Mouse (Mus musculus) intestine, embryonic 15.5 days (tissue): Measurements from ENCODE around the gene Tfap2d. TPM values are rescaled to one million over a fixed set of nuclear protein-coding genes. Genes with fewer than 3 reads are reported as not detected.

Experiments
- ATAC-seq: fragments of 200-750 bp; cut with Nextera tagmentation; 2 replicates; pipeline ENCODE4 v1.8.0; 2017; ENCODE audit warnings: moderate TSS enrichment, moderate library complexity
- H3K27ac ChIP-seq: fragments of 300-500 bp; sonication (generic); 2 replicates; pipeline ENCODE4 v1.5.1; 2015; ENCODE audit warnings: mild to moderate bottlenecking, inconsistent platforms
- H3K27me3 ChIP-seq: fragments of 300-500 bp; sonication (generic); replicated peaks from 2 replicates; pipeline ENCODE4 v1.6.1; 2015; ENCODE audit warnings: inconsistent platforms
- H3K36me3 ChIP-seq: fragments of 300-500 bp; sonication (generic); 2 replicates; pipeline ENCODE4 v1.6.1; 2015; ENCODE audit warnings: inconsistent platforms
- H3K4me1 ChIP-seq: fragments of 300-500 bp; sonication (generic); replicated peaks from 2 replicates; pipeline ENCODE4 v1.6.1; 2015; ENCODE audit warnings: inconsistent platforms
- H3K4me2 ChIP-seq: fragments of 300-500 bp; sonication (generic); replicated peaks from 2 replicates; pipeline ENCODE4 v1.6.1; 2015; ENCODE audit warnings: mild to moderate bottlenecking, inconsistent platforms
- H3K4me3 ChIP-seq: fragments of 300-500 bp; sonication (generic); replicated peaks from 2 replicates; pipeline ENCODE4 v1.5.1; 2015; ENCODE audit warnings: inconsistent platforms
- H3K9ac ChIP-seq: fragments of 300-500 bp; sonication (generic); 2 replicates; pipeline ENCODE4 v1.6.1; 2015; ENCODE audit warnings: inconsistent platforms
- H3K9me3 ChIP-seq: fragments of 300-500 bp; sonication (generic); 2 replicates; pipeline ENCODE4 v1.6.1; 2016; ENCODE audit warnings: inconsistent platforms
- WGBS: fragments of 180-500 bp; shearing (Covaris S2); methylation state at CpG from one replicate; pipeline ENCODE4 v1.1.7; 2015; 5-methylcytosine and 5-hydroxymethylcytosine counted together
- polyA plus RNA-seq: library from polyadenylated mRNA; unstranded; fragments of >200 nt; fragmentation: Nextera tagmentation; extraction: Ambion mirVana; gene quantifications from 2 replicates; pipeline ENCODE4 v1.2.1, GENCODE M21; 2015

The Tfap2d gene
- polyA plus RNA-seq, result not detected in 2 replicates

DNA sequence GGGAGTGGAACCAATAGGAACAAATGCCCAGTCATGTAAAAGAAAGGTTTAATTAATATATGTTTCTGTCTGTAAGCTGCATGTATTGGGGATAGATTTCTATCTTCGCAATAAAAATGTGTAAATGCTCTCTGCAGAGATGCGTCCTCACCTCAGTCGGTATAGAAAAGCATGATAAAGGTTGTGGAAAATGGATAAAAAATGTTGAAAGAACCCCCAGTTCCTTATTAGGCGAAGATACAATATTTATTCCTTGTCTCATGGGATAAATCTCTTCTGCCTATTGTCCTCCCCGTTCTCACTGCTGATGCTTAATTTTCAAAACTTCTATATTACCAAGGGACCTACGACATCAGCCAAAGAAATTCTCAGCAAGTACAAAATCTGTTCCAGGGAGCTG, at the start of gene Tfap2d:
TSS of gene Tfap2d (plus strand) at position 392 of the 400 bp plus-strand sequence.
- Histone ChIP-seq H3K27me3 (peaks cover 68% of the 10 kb centered on the region), H3K4me2 (no peak within 1 kb of the TSS), H3K4me1 (no peaks in the 10 kb centered on the region), H3K4me3 (no peak within 1 kb of the TSS), H3K36me3 (no peaks in the 10 kb centered on the region), H3K9me3 (no peaks in the 10 kb centered on the region), H3K27ac (no peak within 1 kb of the TSS), H3K9ac (no peak within 1 kb of the TSS)
- 7% methylated on average over 6 of the region's 6 CpGs for WGBS
- no peak for ATAC-seq

DNA sequence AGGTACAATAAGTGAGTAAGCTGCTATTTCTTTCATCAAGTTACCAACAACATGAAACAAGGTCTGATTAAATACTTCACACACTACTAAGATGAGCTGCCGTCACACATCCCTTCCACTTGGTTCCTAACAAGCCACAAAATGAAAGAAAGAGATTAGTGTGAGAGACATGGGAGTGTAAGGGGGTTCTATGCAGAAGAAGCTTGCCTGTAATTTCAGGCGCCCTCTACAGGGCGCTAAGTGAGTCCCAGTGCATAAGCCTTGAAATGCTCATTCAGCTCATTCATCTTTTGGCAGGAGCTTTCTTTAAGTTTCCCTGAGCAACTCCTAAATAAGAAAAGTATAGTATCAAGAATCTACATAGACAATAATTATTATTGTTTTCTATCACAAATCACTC, 46.5 kb upstream of the Tfap2d start:
- H3K27ac ChIP-seq, result no peak overlapping the region
- 16% methylated on average over 3 of the region's 3 CpGs for WGBS
- H3K4me3 ChIP-seq, result no peak overlapping the region
- no peak overlapping the region for H3K4me2 ChIP-seq
- H3K9me3 ChIP-seq, result no peaks in the 10 kb centered on the region
- no peaks in the 10 kb centered on the region for H3K27me3 ChIP-seq
- H3K9ac ChIP-seq, result no peak overlapping the region
- H3K36me3 ChIP-seq, result no peaks in the 10 kb centered on the region
- no peak for ATAC-seq
- no peaks in the 10 kb centered on the region for H3K4me1 ChIP-seq

DNA sequence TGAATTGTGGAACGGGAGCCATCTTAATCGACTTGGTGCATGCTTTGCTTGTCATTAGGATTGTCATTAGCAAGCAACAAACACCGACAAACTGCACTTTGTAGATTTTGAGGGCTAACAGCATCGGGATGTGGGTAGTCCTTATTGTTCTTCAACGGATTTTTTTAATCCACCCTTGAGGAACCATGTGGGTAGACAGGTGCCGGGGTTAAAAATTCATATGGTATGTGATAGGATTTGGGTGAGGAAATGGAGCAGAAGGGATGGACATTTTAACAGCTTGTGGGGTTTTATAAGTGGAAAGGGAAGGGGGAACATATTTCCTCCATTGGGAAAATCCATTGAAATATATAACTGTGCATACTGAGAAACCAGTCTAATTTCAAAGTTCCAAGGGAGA, 46.0 kb upstream of the Tfap2d start:
- H3K4me2 ChIP-seq, result no peak overlapping the region
- no peaks in the 10 kb centered on the region for H3K9me3 ChIP-seq
- no peaks in the 10 kb centered on the region for H3K27me3 ChIP-seq
- H3K4me3 ChIP-seq, result no peak overlapping the region
- no peak overlapping the region for H3K9ac ChIP-seq
- WGBS, result 75% methylated on average over 6 of the region's 6 CpGs
- no peaks in the 10 kb centered on the region for H3K36me3 ChIP-seq
- no peak for ATAC-seq
- no peak overlapping the region for H3K27ac ChIP-seq
- no peaks in the 10 kb centered on the region for H3K4me1 ChIP-seq

DNA sequence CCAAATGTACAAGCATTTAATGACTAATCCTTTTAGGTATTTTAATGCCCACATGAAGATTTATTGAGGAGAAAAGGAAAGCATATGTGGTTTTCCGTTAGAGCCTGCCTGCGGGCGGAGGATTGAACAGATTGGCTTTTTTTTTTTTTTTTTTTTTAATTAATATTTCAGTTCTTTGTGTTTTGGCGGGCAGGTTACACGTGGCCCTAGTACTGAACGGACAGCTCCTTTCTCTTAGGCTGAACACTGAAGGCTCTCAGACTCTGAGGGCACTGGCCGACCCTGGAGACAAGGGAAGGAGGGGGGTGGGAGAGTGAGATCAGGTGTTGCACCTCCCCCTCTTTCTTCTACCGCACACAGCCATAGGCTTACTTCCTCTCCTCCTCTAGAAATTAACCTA, 14.7 kb upstream of the Tfap2d start:
- H3K9me3 ChIP-seq, result no peaks in the 10 kb centered on the region
- no peak for ATAC-seq
- 6% methylated on average over 8 of the region's 8 CpGs for WGBS

DNA sequence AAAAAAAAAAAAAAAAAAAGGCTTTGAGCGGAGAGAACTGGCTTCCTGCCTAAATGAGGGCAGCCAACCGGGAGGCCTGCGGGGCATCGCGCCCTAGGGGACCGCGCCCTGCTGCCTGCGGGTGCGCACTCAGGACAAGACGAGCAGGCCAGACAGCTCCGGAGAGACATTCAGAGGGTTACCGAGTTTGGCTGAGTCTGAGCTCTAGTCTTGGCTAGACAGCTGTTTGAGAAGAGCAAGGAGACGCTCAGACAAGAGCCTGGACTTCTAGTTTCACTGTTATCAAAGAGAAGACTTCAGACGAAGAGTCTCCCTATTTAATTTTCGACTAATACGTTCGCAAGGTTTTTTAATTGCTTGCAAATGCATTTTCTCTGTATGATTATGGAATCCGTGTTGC, 5.9 kb upstream of the Tfap2d start:
- WGBS, result 1% methylated on average over 18 of the region's 18 CpGs
- H3K27ac ChIP-seq, result no peak overlapping the region
- ATAC-seq, result no peak
- H3K36me3 ChIP-seq, result no peaks in the 10 kb centered on the region
- H3K9me3 ChIP-seq, result no peaks in the 10 kb centered on the region
- peaks cover 29% of the 10 kb centered on the region for H3K27me3 ChIP-seq
- H3K4me3 ChIP-seq, result no peak overlapping the region
- no peaks in the 10 kb centered on the region for H3K4me1 ChIP-seq
- H3K4me2 ChIP-seq, result no peak overlapping the region
- H3K9ac ChIP-seq, result no peak overlapping the region

More for the DNA sequence above, 14.7 kb upstream of the Tfap2d start:
- no peak overlapping the region for H3K27ac ChIP-seq
- H3K4me2 ChIP-seq, result no peak overlapping the region
- no peaks in the 10 kb centered on the region for H3K36me3 ChIP-seq
- H3K27me3 ChIP-seq, result no peaks in the 10 kb centered on the region
- no peaks in the 10 kb centered on the region for H3K4me1 ChIP-seq
- no peak overlapping the region for H3K9ac ChIP-seq
- H3K4me3 ChIP-seq, result no peak overlapping the region

DNA sequence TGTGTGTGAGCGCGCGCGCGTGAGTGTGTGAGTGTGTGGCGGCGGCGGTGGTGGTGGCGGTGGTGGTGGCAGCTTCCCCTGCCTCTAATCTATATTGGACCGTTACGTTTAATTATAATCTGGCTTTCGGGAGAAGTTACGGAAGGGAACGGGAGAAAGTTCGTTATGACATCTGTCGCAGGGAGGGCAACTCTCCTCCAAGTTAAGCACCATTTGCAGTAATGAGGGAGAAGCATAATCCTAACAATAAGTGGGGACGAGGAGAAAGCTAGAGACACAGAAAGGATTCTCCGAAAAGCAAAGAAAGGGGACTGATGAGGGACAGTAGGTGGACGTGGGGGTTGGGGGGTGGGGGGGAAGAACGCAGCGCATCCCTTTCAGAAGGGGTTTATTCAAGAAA, 494 bp downstream of the Tfap2d start:
- H3K4me3 ChIP-seq, result no peak overlapping the region
- no peak overlapping the region for H3K27ac ChIP-seq
- no peak overlapping the region for H3K9ac ChIP-seq
- H3K9me3 ChIP-seq, result no peaks in the 10 kb centered on the region
- 1% methylated on average over 21 of the region's 21 CpGs for WGBS
- no peak for ATAC-seq
- no peaks in the 10 kb centered on the region for H3K36me3 ChIP-seq
- H3K4me2 ChIP-seq, result no peak overlapping the region
- H3K4me1 ChIP-seq, result no peaks in the 10 kb centered on the region
- peaks cover 69% of the 10 kb centered on the region for H3K27me3 ChIP-seq

DNA sequence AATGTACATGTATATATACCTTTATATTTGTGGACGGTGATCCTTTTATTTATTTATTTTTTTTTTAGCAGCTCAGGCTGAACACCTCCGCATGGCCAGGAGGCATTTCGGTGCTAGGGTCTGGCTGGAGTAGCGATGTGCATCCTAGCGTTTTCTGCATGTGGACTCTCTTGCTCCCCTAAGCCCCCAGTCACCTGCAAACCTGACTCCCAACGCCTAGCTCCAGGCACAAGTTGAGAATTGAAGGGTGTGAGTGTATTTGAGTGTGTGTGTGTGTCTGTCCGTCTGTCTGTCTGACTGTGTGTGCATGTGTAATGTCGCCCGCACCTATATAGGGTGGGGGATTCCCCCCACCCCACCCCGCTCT, 937 bp downstream of the Tfap2d start:
- H3K4me1 ChIP-seq, result no peaks in the 10 kb centered on the region
- no peak overlapping the region for H3K9ac ChIP-seq
- no peak overlapping the region for H3K4me3 ChIP-seq
- no peak for ATAC-seq
- no peaks in the 10 kb centered on the region for H3K36me3 ChIP-seq
- WGBS, result under 1% methylated on average over 10 of the region's 10 CpGs
- H3K27me3 ChIP-seq, result peaks cover 70% of the 10 kb centered on the region
- H3K9me3 ChIP-seq, result no peaks in the 10 kb centered on the region
- no peak overlapping the region for H3K4me2 ChIP-seq
- no peak overlapping the region for H3K27ac ChIP-seq

DNA sequence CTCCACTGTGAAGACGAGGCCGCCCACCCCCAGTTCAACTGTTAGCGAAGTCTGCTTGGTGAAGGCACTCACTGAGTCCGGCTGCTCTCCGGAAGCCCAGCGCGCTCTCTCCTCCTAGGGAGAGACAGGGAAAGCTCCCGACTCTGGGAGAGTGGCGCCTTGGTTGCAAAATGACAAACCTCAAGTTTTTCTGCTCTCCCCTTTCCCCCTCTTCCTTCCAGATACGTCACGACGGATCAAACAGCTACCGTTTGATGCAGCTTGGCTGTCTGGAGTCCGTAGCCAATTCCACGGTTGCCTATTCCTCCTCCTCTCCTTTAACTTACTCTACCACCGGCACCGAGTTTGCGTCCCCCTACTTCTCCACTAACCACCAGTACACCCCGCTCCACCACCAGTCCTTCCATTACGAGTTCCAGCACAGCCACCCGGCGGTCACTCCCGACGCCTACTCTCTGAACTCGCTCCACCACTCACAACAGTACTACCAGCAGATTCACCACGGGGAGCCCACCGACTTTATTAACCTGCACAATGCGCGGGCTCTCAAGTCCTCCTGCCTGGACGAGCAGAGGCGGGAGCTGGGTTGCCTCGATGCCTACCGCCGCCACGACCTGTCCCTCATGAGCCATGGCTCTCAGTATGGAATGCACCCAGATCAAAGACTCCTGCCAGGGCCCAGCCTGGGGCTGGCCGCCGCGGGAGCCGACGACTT, 1.5 kb downstream of the Tfap2d start:
- Histone ChIP-seq H3K9ac (no peak overlapping the region), H3K4me1 (no peaks in the 10 kb centered on the region), H3K27me3 (peaks cover 72% of the 10 kb centered on the region), H3K4me3 (no peak overlapping the region), H3K27ac (no peak overlapping the region), H3K4me2 (no peak overlapping the region), H3K9me3 (no peaks in the 10 kb centered on the region), H3K36me3 (no peaks in the 10 kb centered on the region)
- no peak for ATAC-seq
- WGBS, result under 1% methylated on average over 40 of the region's 40 CpGs

DNA sequence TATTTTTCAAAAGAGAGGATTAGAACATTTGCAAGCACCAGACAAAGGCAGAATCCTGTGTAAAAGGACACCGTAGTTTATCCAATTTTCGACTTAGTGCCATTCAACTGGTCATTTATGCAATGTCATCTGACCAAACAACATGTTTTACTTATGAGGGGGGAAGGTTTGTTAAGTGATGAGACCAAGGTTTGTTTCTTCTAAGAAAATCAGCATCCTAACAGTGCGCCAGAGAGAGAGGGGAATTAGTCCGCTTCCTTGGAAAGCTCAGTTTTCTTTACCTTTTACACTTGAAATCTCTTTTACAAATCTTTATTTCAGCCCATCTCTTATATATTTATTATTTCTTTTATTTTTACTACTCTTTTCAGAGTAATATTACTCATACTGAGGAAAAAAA, 3.6 kb downstream of the Tfap2d start:
- Histone ChIP-seq H3K27ac (no peak overlapping the region), H3K27me3 (peaks cover 77% of the 10 kb centered on the region), H3K9me3 (no peaks in the 10 kb centered on the region), H3K36me3 (no peaks in the 10 kb centered on the region), H3K4me1 (no peaks in the 10 kb centered on the region), H3K4me3 (no peak overlapping the region), H3K9ac (no peak overlapping the region), H3K4me2 (no peak overlapping the region)
- 7% methylated on average over 4 of the region's 4 CpGs for WGBS
- ATAC-seq, result no peak

DNA sequence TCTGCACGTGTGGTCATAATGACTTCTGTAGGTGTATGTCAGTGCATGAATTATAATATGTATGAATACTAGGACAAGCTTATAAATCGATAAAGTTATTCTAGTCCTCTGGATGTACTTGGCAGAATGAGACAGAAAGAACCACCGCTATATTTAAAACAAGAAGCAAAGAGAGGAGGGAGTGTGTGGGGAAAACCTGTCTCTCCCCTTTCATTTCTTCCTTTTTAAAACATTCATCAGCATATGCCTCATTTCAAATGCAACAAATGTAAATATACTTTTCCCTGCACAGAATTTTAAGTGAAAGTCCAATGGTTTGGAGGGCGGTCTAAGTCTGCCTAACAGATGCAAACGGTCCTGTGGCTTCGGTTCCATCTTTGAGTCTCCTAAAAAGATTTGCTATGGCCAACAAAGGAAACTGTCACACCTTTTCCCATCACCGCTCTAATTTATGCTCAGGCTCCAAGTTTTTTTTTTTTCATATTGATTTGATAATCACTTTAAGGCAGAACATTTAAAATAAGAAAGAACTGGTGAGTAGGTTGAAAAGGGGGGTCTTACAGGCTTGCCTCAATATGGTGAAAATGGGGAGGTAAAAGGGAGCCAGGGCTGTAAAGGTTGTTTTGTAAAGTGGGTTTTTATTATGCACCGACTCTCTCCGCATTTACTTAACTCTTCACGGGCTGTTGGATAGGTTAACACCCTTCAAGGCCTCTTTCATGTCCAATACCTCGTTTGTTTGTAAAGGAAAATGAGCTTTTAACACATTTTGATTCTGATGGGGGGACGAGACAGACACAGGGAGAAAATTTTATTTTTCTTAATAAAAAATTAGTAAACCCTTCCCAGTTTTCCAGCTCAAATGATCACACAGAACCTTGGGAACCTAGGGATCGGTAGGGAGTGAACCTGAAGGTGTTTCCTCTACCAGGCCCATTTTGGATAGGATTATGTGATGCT, 4.3 kb downstream of the Tfap2d start:
- H3K9ac ChIP-seq, result no peak overlapping the region
- ATAC-seq, result no peak
- no peak overlapping the region for H3K4me2 ChIP-seq
- peaks cover 82% of the 10 kb centered on the region for H3K27me3 ChIP-seq
- H3K36me3 ChIP-seq, result no peaks in the 10 kb centered on the region
- H3K9me3 ChIP-seq, result no peaks in the 10 kb centered on the region
- WGBS, result 3% methylated on average over 13 of the region's 13 CpGs
- no peaks in the 10 kb centered on the region for H3K4me1 ChIP-seq
- H3K4me3 ChIP-seq, result no peak overlapping the region
- no peak overlapping the region for H3K27ac ChIP-seq

DNA sequence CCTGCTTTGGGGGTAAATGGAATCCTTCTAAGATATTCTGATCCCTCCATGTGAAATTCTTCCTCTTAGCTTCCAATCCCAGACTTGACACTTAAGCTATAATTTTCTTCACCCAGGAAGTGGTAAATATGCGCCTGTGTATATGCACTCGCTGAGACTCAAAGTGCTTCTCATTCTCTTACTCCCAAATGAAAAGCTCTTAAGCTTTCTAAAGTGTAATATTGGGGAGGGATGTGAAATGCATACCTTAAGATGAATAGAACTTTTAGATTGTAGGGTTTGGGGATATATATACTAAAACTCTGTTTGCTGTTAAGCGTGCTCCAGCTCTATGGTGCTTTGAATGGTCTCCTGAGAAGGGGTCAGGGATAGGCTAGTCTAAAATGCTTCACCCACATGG, 5.0 kb downstream of the Tfap2d start:
- Histone ChIP-seq H3K9me3 (no peaks in the 10 kb centered on the region), H3K27ac (no peak overlapping the region), H3K4me2 (no peak overlapping the region), H3K36me3 (no peaks in the 10 kb centered on the region), H3K4me1 (no peaks in the 10 kb centered on the region), H3K27me3 (peaks cover 81% of the 10 kb centered on the region), H3K4me3 (no peak overlapping the region), H3K9ac (no peak overlapping the region)
- WGBS, result 2% methylated on average over 3 of the region's 3 CpGs
- no peak for ATAC-seq

DNA sequence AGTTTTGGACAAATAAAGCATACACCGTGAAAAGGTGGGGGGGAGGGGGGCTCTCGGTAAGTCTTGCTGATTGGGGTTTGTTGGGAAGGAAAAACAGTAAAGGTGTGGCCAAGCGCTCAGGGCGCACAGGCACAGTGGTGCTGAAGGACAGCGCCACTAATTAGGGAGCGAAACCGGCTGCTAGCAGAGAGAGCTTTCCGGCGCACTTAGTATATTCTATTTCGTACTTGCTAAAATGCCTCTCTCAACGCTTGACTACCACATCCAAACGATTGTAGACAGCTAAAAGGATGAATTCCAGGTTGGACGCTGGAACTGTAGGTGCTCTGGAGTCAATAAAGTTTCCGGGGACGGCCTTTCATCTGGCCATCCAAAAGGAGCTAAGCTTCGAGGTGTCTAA, 6.9 kb downstream of the Tfap2d start:
- under 1% methylated on average over 16 of the region's 16 CpGs for WGBS
- no peak overlapping the region for H3K27ac ChIP-seq
- H3K4me1 ChIP-seq, result no peaks in the 10 kb centered on the region
- no peak overlapping the region for H3K4me2 ChIP-seq
- no peak overlapping the region for H3K4me3 ChIP-seq
- no peak for ATAC-seq
- no peak overlapping the region for H3K9ac ChIP-seq
- H3K36me3 ChIP-seq, result no peaks in the 10 kb centered on the region
- peaks cover 62% of the 10 kb centered on the region for H3K27me3 ChIP-seq
- H3K9me3 ChIP-seq, result no peaks in the 10 kb centered on the region
